Mouse (Mus musculus): ENCODE measurements around the gene Atoh8.

Atoh8 gene

DNA sequence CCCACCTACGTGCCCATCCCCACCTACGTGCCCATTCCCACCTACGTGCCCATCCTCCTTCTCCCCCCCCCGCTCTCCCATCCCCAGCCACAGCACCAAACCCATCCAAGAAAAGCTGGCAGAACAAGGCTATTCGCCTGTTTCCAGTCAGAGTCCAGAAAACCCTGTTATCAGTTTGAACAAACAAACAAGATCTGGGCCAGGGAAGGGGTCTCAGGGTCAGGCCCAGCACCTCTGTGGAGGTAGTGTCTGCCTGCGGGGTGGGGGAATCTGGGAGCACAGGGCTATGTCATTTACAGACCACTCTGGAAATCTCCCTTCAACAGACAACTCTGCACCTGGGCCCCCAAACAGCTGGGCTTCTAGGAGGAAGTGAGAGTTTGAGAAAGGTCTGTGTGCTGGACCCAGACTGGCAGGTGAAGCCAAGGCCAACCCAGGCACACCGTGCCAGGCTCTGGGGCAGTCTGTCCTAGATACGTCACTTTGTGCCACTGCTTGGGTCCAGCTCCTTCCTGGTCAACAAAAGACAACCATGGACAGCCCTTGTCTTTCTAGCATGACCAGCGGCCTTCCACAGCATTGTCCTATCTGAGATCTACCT, 7.6 kb downstream of the Atoh8 start:
- in situ Hi-C loops (cut with MboI, MseI) = no loop called here

GRCm38 (mm10) chr6:72227011-72227410, 8.4 kb downstream of the Atoh8 start:
- in situ Hi-C loops (cut with MboI, MseI) = no loop called here

GRCm38 (mm10) chr6:72225686-72226085, 9.7 kb downstream of the Atoh8 start:
- in situ Hi-C loops (cut with MboI, MseI) = no loop called here

- in situ Hi-C loops (cut with MboI, MseI) = no loop called here
Measured at GRCm38 (mm10) chr6:72223892-72224291, 11.5 kb downstream of the Atoh8 start.

- in situ Hi-C loops (cut with MboI, MseI) = no loop called here
Measured at GRCm38 (mm10) chr6:72222876-72223275, 12.5 kb downstream of the Atoh8 start.

GRCm38 (mm10) chr6:72222271-72222724, 13.1 kb downstream of the Atoh8 start:
- in situ Hi-C loops (cut with MboI, MseI) = no loop called here

- in situ Hi-C loops (cut with MboI, MseI) = no loop called here
Measured at GRCm38 (mm10) chr6:72221271-72221670, 14.1 kb downstream of the Atoh8 start.

- in situ Hi-C loops (cut with MboI, MseI) = no loop called here
Measured at GRCm38 (mm10) chr6:72219549-72219948, 15.8 kb downstream of the Atoh8 start.

GRCm38 (mm10) chr6:72218281-72218680, 17.1 kb downstream of the Atoh8 start:
- in situ Hi-C loops (cut with MboI, MseI) = no loop called here

DNA sequence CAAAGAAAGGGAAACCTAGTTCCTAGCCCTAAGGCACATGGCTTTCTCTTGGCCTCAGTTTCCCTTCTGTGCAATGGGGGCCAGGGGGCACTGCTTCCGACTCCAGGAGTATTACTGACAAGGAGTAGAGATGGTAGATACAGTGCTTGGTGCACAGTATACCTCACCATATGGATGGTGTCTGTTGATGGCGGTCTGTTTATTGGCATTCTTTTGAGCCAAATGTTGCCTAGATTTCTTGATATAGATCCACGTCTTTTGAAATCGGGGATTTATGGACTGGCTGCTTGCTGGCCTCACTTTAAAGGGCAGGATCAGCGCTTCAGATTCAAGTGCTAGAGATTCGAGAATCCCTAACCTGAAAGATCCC, 18.0 kb downstream of the Atoh8 start:
- in situ Hi-C loops (cut with MboI, MseI) = no loop called here

- in situ Hi-C loops (cut with MboI, MseI) = no loop called here
Measured at GRCm38 (mm10) chr6:72216681-72217414, 18.5 kb downstream of the Atoh8 start.

DNA sequence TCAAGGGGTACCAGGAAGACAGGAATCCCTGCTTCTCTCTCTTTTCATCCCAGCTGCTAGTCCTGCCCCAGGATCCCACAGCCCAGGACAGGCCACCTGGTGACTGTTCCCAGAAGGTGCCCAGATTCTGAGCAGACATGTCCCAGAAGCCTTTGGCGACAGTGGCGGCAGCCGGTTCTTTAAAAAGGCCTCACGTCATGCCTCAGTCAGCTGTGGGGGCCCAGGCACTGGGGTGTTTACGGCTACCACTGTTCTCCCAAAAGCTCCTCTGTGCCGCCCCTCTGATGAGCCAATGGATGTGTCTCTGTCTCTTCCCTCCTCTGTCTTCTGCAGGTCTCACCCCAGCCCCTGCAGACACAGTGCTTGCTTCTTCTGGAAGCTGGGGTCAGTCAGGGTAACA, 19.8 kb downstream of the Atoh8 start:
- in situ Hi-C loops (cut with MboI, MseI) = no loop called here

DNA sequence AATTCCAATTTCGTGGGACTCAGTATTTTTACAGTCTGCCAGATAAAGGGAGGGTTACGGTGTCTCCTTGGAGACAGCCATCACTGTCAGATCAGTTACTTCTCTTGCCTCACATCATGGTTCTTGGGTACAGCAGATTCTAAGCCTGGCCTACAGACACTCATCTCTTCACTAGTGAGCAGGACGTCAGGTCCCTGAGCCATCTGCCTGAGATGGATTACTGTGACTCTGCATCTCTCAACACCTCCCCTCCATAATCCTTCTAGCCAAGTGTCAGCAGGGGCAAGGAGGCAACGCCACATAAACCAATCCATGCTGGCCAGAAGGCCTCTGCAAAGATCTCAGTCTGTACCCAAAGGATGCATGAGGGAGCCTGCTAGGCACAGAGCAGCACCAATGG, 24.0 kb downstream of the Atoh8 start:
- in situ Hi-C loops (cut with MboI, MseI) = no loop called here

DNA sequence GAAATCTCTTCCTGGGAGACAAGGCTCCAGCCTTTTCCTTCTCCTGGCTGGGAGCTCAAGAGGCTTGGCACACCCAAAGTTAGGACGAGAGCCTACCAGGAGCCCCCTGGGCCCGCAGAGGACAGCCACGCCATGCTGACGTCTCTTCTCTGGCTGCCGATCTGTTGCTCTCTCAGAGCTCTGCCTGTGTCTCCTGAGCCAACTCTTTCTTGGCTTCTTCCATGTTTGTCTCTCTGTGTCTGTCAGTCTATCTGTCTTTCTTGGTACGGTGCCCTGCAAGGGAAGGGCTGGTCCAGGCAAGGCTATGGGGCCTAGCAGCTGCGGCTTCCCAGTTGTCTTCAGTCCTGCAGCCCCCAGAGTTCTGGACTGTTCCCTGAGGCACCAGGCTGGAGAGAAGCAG, 24.6 kb downstream of the Atoh8 start:
- in situ Hi-C loops (cut with MboI, MseI) = no loop called here

DNA sequence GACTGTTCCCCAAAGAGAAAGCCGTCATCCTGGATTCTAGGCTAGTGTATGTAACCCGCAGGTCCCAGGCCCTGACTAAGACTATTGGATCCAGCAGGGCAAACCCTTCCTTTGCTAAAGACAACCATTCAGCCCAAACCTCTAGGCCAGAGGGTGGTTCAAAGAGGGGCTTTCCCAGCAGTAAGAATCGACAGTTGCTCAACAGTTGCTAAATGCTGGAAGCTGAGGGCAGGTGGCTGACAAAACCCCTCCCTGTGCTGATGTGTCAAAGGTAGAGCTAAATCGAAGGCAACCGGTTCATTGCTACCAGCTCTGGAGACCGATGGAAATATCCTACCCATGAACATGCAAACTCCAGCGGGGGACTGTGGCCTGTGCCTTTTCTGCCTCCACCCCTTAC, 25.6 kb downstream of the Atoh8 start:
- in situ Hi-C loops (cut with MboI, MseI) = no loop called here

DNA sequence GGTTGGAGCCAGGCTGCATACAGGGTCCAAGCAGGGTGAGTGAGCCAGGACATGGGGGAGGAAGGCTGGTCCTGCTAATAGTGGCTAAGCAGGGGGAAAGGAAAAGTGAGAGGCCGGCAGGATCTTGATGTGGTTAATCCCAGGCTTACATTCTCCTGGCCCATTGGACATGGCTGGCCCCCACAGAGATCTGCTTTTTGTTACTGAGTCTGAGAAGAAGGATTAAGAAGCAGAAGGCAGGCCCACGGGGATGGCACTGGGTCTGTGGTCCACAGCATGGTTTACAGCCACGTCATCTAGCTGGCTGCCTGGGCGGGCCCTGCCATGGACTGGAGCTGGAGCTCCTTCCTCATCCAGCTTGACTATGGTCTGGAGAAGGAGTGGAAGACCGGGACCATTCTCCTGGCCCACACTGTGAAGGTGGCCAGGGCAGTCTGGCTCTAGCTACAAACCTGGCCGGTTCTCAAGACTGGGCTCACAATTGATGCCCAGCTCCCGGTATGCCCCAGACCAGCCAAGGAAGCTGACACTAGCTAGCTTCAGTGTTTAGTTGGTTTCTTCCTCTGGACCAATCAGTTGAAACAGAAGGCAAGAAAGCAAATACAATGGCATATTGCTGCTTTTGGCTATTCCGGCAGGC, 26.9 kb downstream of the Atoh8 start:
- in situ Hi-C loops (cut with MboI, MseI) = no loop called here

DNA sequence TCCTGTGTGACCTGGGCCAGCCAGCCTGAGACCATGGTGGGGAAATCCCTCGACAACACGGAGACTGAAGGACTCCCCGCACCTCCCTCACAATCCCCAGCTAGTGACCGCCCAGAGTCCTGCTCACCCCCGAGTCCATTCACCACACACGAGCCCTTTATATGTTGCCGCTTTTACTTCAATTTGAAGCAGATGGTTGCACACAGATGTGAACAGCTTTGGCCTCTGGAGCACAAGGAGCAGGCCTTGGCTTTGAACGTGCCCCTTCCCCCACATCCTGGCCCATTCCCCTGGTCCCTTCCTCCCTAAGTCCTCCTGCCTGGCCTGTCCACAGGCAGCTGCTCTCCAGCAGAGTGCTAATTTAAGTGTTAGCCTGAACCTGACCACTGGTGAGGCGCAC, 29.4 kb downstream of the Atoh8 start:
- in situ Hi-C loops (cut with MboI, MseI) = no loop called here

GRCm38 (mm10) chr6:72204858-72205257, 30.5 kb downstream of the Atoh8 start:
- in situ Hi-C loops (cut with MboI, MseI) = no loop called here

- in situ Hi-C loops (cut with MboI, MseI) = no loop called here
Measured at GRCm38 (mm10) chr6:72203279-72203678, 32.1 kb downstream of the Atoh8 start.

DNA sequence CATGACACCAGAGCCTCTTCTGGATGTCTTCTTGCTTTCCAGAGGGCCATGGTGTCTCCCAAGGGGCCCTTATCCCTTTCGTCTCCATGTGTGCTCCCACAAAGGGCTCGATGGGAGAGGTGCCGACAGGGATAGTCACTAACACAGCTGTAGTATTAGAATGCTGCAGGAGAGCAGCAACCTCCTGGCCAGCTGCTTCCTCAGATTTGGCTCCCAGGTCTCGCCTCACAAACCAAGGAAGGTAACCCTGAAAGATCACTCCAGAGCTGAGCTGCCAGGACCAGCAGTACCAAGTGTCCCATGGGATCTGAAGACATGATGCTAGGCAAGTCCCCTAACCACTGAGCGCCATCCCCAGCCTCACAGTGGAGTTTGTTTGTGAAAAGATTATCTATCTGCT, 32.6 kb downstream of the Atoh8 start:
- in situ Hi-C loops (cut with MboI, MseI) = no loop called here

- in situ Hi-C loops (cut with MboI, MseI) = no loop called here
Measured at GRCm38 (mm10) chr6:72200595-72201256, 34.7 kb downstream of the Atoh8 start.

DNA sequence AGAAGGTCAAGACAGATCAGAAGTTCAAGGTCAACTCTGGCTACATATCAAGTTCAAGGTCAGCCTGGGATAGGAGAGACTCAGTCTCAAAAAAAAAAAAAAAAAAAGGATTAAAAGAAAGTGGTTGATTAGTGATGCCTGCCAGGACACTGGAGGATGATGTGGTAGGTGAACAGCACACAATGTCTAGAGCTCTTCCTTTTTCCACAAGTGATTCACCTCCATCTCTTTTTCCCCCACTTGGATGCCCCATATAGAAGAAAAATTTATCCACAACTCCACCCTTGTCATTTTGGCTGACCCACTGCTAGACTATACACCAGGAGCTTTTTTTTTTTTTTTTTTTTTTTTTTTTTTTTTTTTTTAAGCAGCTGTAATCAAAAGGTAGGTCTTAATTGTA, 37.9 kb downstream of the Atoh8 start:
- in situ Hi-C loops (cut with MboI, MseI) = no loop called here

DNA sequence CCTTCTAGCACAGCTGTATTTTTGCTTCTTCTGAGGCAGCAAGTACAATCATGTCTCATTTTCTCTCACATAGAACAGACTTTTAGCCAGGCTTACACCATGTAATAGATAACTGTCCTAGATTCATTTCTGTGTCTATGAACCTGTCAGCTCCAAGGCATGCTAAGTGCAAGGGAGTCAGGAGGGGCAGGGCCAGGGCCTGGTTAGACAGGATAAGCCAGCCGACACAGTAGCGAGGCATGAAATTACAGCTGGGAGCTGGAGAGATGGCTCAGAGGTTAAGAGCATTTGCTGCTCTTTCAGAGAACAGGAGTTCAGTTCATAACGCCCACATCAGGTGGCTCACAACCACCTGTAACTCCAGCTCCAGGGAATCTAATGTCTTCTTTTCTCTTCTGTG, 38.7 kb downstream of the Atoh8 start:
- in situ Hi-C loops (cut with MboI, MseI) = no loop called here

Data from T-helper 2 cell (primary cell).